Mouse (Mus musculus): Measurements from ENCODE around the gene Gsta1. TPM values are rescaled to one million over a fixed set of nuclear protein-coding genes. Genes with fewer than 3 reads are reported as not detected.
A peak's percentile ranks its signal among the peaks of the same experiment; 100 is the strongest.

The Gsta1 gene
- polyA plus RNA-seq, 1 experiment from 2014 or later: 1,326 TPM

DNA sequence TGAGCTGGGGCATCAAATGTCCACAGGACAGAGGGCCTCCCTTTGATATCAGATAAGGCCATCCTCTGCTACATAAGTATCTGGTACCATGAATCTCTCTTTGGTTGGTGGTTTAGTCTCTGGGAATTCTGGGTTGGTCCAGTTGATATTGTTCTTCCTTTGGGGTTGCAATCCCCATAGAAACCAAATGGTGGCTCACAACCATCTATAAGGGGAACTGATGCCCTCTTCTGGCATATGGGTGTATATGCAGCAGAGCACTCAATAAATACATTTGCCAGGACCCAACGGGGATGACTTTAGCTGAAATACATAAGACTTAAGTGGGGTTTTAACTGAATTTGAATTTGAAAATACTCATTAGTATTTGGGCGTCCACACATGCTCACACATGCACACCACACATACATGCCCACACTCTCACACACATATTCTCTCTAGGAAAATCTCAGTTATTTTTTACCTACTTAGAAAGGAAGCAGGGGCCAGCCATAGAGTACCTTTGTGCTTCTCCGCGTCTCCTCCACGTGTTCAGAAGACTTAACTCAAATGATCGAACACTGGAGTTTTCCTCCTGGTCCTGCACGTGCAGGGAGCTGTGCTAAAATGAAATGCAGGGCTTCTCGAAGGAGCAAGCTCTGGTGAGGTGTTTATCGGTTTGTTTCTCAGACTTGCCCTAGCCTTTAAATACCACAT is 36.4 kb upstream of the Gsta1 start:
- Histone ChIP-seq H3K27ac (replicated peaks) (peak overlapping the region; percentile 79), H3K4me1 (replicated peaks; ENCODE audit: control insufficient read depth, insufficient read depth) (0 out of 2 replicates have a peak, but pooled peaks cover 2% of the 10 kb centered on the region), H3K4me3 (ENCODE audit: low read depth, low read length) (peak overlapping the region; percentile 45), H3K27me3 (ENCODE audit: control insufficient read depth, insufficient read depth, low read length) (no peaks in the 10 kb centered on the region), H3K9ac (ENCODE audit: low read length) (no peak overlapping the region), H3K36me3 (ENCODE audit: control insufficient read depth, insufficient read depth, low read length) (no peaks in the 10 kb centered on the region; the same call in 1 of the 2 replicates), H3K9me3 (ENCODE audit: control insufficient read depth, low read length) (no peaks in the 10 kb centered on the region), H3K4me2 (replicated peaks; ENCODE audit: low read depth) (peak overlapping the region; percentile 57)
- peak; percentile 95 for TF ChIP-seq CTCF (IDR thresholded peaks at IDR 0.05; ENCODE audit: low read depth)
- no peak for TF ChIP-seq EP300 (optimal IDR thresholded peaks at IDR 0.05)
- WGBS: 38% methylated on average over 9 of the region's 9 CpGs
- peak; percentile 20 for ATAC-seq (ENCODE audit: low FRiP score, low TSS enrichment)
- DNase-seq (ENCODE audit: low spot score): peak; percentile 54

GRCm38 (mm10) chr9:78195034-78195433 is 35.4 kb upstream of the Gsta1 start:
- no peak for TF ChIP-seq CTCF (IDR thresholded peaks at IDR 0.05; ENCODE audit: low read depth)
- no peak for TF ChIP-seq EP300 (optimal IDR thresholded peaks at IDR 0.05)
- Histone ChIP-seq H3K9me3 (ENCODE audit: control insufficient read depth, low read length) (no peaks in the 10 kb centered on the region), H3K27ac (replicated peaks) (peak overlapping the region; percentile 65), H3K4me3 (ENCODE audit: low read depth, low read length) (peak overlapping the region; percentile 8; the same call in 1 of the 2 replicates), H3K4me1 (replicated peaks; ENCODE audit: control insufficient read depth, insufficient read depth) (0 out of 2 replicates have a peak, but pooled peaks cover 2% of the 10 kb centered on the region), H3K27me3 (ENCODE audit: control insufficient read depth, insufficient read depth, low read length) (no peaks in the 10 kb centered on the region), H3K36me3 (ENCODE audit: control insufficient read depth, insufficient read depth, low read length) (no peaks in the 10 kb centered on the region; the same call in 1 of the 2 replicates), H3K9ac (ENCODE audit: low read length) (no peak overlapping the region; the same call in 1 of the 2 replicates), H3K4me2 (replicated peaks; ENCODE audit: low read depth) (peak overlapping the region; percentile 43)
- no peak for ATAC-seq (ENCODE audit: low FRiP score, low TSS enrichment)
- 57% methylated on average over 11 of the region's 11 CpGs for whole genome bisulfite sequencing
- DNase-seq (ENCODE audit: low spot score): no peak

DNA sequence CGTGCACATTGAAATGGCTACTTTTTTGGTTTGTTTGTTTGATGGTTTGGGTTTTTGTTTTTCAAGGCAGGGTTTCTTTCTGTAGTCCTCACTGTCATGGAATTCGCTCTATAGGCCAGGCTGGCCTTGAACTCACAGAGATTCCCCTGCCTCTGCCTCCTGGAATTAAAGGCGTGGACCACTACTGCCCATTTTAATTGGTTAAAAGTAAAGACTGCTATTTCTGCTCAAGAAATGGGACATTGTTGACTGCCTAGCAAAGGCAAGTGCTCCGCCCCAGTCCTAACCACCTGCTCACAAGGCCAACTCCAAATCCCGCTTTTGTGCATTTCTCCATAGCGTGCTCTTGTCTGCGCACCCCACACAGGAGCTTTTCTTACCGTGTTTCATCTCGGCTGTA is 32.7 kb upstream of the Gsta1 start:
- WGBS: 91% methylated on average over 9 of the region's 9 CpGs

GRCm38 (mm10) chr9:78204194-78204593 is 26.3 kb upstream of the Gsta1 start:
- Histone ChIP-seq H3K4me3 (ENCODE audit: low read depth, low read length) (no peak overlapping the region), H3K27me3 (ENCODE audit: control insufficient read depth, insufficient read depth, low read length) (no peaks in the 10 kb centered on the region), H3K27ac (replicated peaks) (peak overlapping the region; percentile 86), H3K9ac (ENCODE audit: low read length) (no peak overlapping the region), H3K4me1 (replicated peaks; ENCODE audit: control insufficient read depth, insufficient read depth) (no peaks in the 10 kb centered on the region), H3K36me3 (ENCODE audit: control insufficient read depth, insufficient read depth, low read length) (no peaks in the 10 kb centered on the region; the same call in 1 of the 2 replicates), H3K4me2 (replicated peaks; ENCODE audit: low read depth) (no peak overlapping the region), H3K9me3 (ENCODE audit: control insufficient read depth, low read length) (no peaks in the 10 kb centered on the region)
- WGBS: 60% methylated on average over 6 of the region's 6 CpGs
- no peak for TF ChIP-seq EP300 (optimal IDR thresholded peaks at IDR 0.05)
- no peak for TF ChIP-seq CTCF (IDR thresholded peaks at IDR 0.05; ENCODE audit: low read depth)
- ATAC-seq (ENCODE audit: low FRiP score, low TSS enrichment) (peak; percentile 89), DNase-seq (ENCODE audit: low spot score) (peak; percentile 56)

More for the DNA sequence above, 32.7 kb upstream of the Gsta1 start:
- Histone ChIP-seq H3K27me3 (ENCODE audit: control insufficient read depth, insufficient read depth, low read length) (no peaks in the 10 kb centered on the region), H3K27ac (replicated peaks) (no peak overlapping the region), H3K4me2 (replicated peaks; ENCODE audit: low read depth) (no peak overlapping the region), H3K36me3 (ENCODE audit: control insufficient read depth, insufficient read depth, low read length) (no peaks in the 10 kb centered on the region; the same call in 1 of the 2 replicates), H3K4me3 (ENCODE audit: low read depth, low read length) (no peak overlapping the region), H3K9me3 (ENCODE audit: control insufficient read depth, low read length) (no peaks in the 10 kb centered on the region), H3K4me1 (replicated peaks; ENCODE audit: control insufficient read depth, insufficient read depth) (no peaks in the 10 kb centered on the region), H3K9ac (ENCODE audit: low read length) (no peak overlapping the region)
- TF ChIP-seq EP300 (optimal IDR thresholded peaks at IDR 0.05): no peak
- TF ChIP-seq CTCF (IDR thresholded peaks at IDR 0.05; ENCODE audit: low read depth): no peak
- DNase-seq (ENCODE audit: low spot score) (no peak), ATAC-seq (ENCODE audit: low FRiP score, low TSS enrichment) (no peak)

- DNase-seq (ENCODE audit: low spot score) (no peak), ATAC-seq (ENCODE audit: low FRiP score, low TSS enrichment) (no peak)
- Histone ChIP-seq H3K4me1 (replicated peaks; ENCODE audit: control insufficient read depth, insufficient read depth) (peaks cover 3% of the 10 kb centered on the region; the same call in 1 of the 2 replicates), H3K36me3 (ENCODE audit: control insufficient read depth, insufficient read depth, low read length) (no peaks in the 10 kb centered on the region; the same call in 1 of the 2 replicates), H3K9me3 (ENCODE audit: control insufficient read depth, low read length) (no peaks in the 10 kb centered on the region), H3K27ac (replicated peaks) (peak overlapping the region; percentile 45; the same call in 1 of the 2 replicates), H3K9ac (ENCODE audit: low read length) (no peak overlapping the region), H3K27me3 (ENCODE audit: control insufficient read depth, insufficient read depth, low read length) (no peaks in the 10 kb centered on the region), H3K4me3 (ENCODE audit: low read depth, low read length) (no peak overlapping the region), H3K4me2 (replicated peaks; ENCODE audit: low read depth) (no peak overlapping the region)
- WGBS: 54% methylated on average over 4 of the region's 4 CpGs
- TF ChIP-seq CTCF (IDR thresholded peaks at IDR 0.05; ENCODE audit: low read depth): no peak
- TF ChIP-seq EP300 (optimal IDR thresholded peaks at IDR 0.05): no peak
Measured at GRCm38 (mm10) chr9:78208956-78209355, 21.5 kb upstream of the Gsta1 start.

GRCm38 (mm10) chr9:78210079-78210478 is 20.4 kb upstream of the Gsta1 start:
- 86% methylated on average over 3 of the region's 3 CpGs for WGBS
- no peak for ATAC-seq (ENCODE audit: low FRiP score, low TSS enrichment)
- DNase-seq (ENCODE audit: low spot score): no peak

More at GRCm38 (mm10) chr9:78210079-78210478, 20.4 kb upstream of the Gsta1 start:
- Histone ChIP-seq H3K36me3 (ENCODE audit: control insufficient read depth, insufficient read depth, low read length) (no peaks in the 10 kb centered on the region; the same call in 1 of the 2 replicates), H3K4me2 (replicated peaks; ENCODE audit: low read depth) (no peak overlapping the region), H3K9ac (ENCODE audit: low read length) (no peak overlapping the region), H3K9me3 (ENCODE audit: control insufficient read depth, low read length) (no peaks in the 10 kb centered on the region), H3K27ac (replicated peaks) (0 out of 2 replicates have a peak overlapping the region, but pooled peaks have one; percentile 30), H3K27me3 (ENCODE audit: control insufficient read depth, insufficient read depth, low read length) (no peaks in the 10 kb centered on the region), H3K4me3 (ENCODE audit: low read depth, low read length) (no peak overlapping the region), H3K4me1 (replicated peaks; ENCODE audit: control insufficient read depth, insufficient read depth) (peaks cover 3% of the 10 kb centered on the region; the same call in 1 of the 2 replicates)
- TF ChIP-seq CTCF (IDR thresholded peaks at IDR 0.05; ENCODE audit: low read depth) (no peak), EP300 (optimal IDR thresholded peaks at IDR 0.05) (no peak)
